Mouse (Mus musculus) intestine, embryonic 16.5 days (tissue): Measurements from ENCODE around the gene Enoph1. TPM values are rescaled to one million over a fixed set of nuclear protein-coding genes. Genes with fewer than 3 reads are reported as not detected.

Experiments used
- ATAC-seq: fragments of 200-750 bp; cut with Nextera tagmentation; 2 replicates; pipeline ENCODE4 v1.8.0; 2017; ENCODE audit warnings: moderate TSS enrichment, moderate library complexity
- H3K27ac ChIP-seq: fragments of 300-500 bp; sonication (generic); 2 replicates; pipeline ENCODE4 v1.5.1; 2014; ENCODE audit warnings: mild to moderate bottlenecking, low read length
- H3K27me3 ChIP-seq: fragments of 300-500 bp; sonication (generic); replicated peaks from 2 replicates; pipeline ENCODE4 v1.6.1; 2014; ENCODE audit warnings: low read length, control low read depth, mixed read lengths; ENCODE audit not compliant: control insufficient read depth, insufficient read depth
- H3K36me3 ChIP-seq: fragments of 300-500 bp; sonication (generic); 2 replicates; pipeline ENCODE4 v1.6.1; 2014; ENCODE audit warnings: low read length, control low read depth; ENCODE audit not compliant: control insufficient read depth, insufficient read depth
- H3K4me1 ChIP-seq: fragments of 300-500 bp; sonication (generic); 2 replicates; pipeline ENCODE4 v1.6.1; 2014; ENCODE audit warnings: low read length, control low read depth, mixed read lengths; ENCODE audit not compliant: control insufficient read depth, insufficient read depth
- H3K4me2 ChIP-seq: fragments of 300-500 bp; sonication (generic); 2 replicates; pipeline ENCODE4 v1.6.1; 2014; ENCODE audit warnings: low read depth, low read length, control low read depth
- H3K4me3 ChIP-seq: fragments of 300-500 bp; sonication (generic); 2 replicates; pipeline ENCODE4 v1.5.1; 2014; ENCODE audit warnings: mild to moderate bottlenecking, low read length
- H3K9ac ChIP-seq: fragments of 300-500 bp; sonication (generic); 2 replicates; pipeline ENCODE4 v1.6.1; 2014; ENCODE audit warnings: low read depth, low read length
- H3K9me3 ChIP-seq: fragments of 300-500 bp; sonication (generic); 2 replicates; pipeline ENCODE4 v1.6.1; 2016; ENCODE audit warnings: low read length, control low read depth; ENCODE audit not compliant: control insufficient read depth
- WGBS: fragments of 180-500 bp; shearing (Covaris S2); extraction: QIAGEN DNeasy Blood & Tissue Kit; methylation state at CpG from one replicate; pipeline ENCODE4 v1.1.7; 2014; 5-methylcytosine and 5-hydroxymethylcytosine counted together
- polyA plus RNA-seq: library from polyadenylated mRNA; unstranded; fragments of >200 nt; fragmentation: Nextera tagmentation; extraction: Ambion mirVana; gene quantifications from 2 replicates; pipeline ENCODE4 v1.2.1, GENCODE M21; 2015

Enoph1 gene
- polyA plus RNA-seq, 1 experiment from 2014 or later = 53.7 TPM

- Histone ChIP-seq H3K9me3 (no peaks in the 10 kb centered on the region), H3K4me3 (no peak overlapping the region), H3K4me2 (no peak overlapping the region), H3K9ac (no peak overlapping the region), H3K36me3 (peaks cover 19% of the 10 kb centered on the region), H3K27me3 (no peaks in the 10 kb centered on the region), H3K27ac (no peak overlapping the region), H3K4me1 (peaks cover 6% of the 10 kb centered on the region; the same call in 1 of the 2 replicates)
- no peak for ATAC-seq
- 67% methylated on average over 6 of the region's 6 CpGs for WGBS
Measured at GRCm38 (mm10) chr5:100059326-100059725, 19.5 kb downstream of the Enoph1 start.

GRCm38 (mm10) chr5:100060876-100061275, 21.1 kb downstream of the Enoph1 start:
- no peaks in the 10 kb centered on the region for H3K4me1 ChIP-seq
- H3K9me3 ChIP-seq = no peaks in the 10 kb centered on the region
- H3K4me3 ChIP-seq = no peak overlapping the region
- H3K9ac ChIP-seq = no peak overlapping the region
- no peaks in the 10 kb centered on the region for H3K27me3 ChIP-seq
- no peak overlapping the region for H3K4me2 ChIP-seq
- H3K27ac ChIP-seq = no peak overlapping the region
- no peak for ATAC-seq
- H3K36me3 ChIP-seq = peaks cover 23% of the 10 kb centered on the region
- 90% methylated on average over 14 of the region's 14 CpGs for WGBS

- ATAC-seq = no peak
- H3K27ac ChIP-seq = no peak overlapping the region
Measured at GRCm38 (mm10) chr5:100067579-100067978, 27.8 kb downstream of the Enoph1 start.

GRCm38 (mm10) chr5:100069526-100069925, 29.7 kb downstream of the Enoph1 start:
- Histone ChIP-seq H3K36me3 (peaks cover 5% of the 10 kb centered on the region; the same call in 1 of the 2 replicates), H3K27ac (no peak overlapping the region), H3K4me1 (no peaks in the 10 kb centered on the region), H3K27me3 (no peaks in the 10 kb centered on the region), H3K9me3 (no peaks in the 10 kb centered on the region), H3K4me2 (no peak overlapping the region), H3K4me3 (no peak overlapping the region), H3K9ac (no peak overlapping the region)
- no peak for ATAC-seq
- 98% methylated on average over 2 of the region's 2 CpGs for WGBS

More at GRCm38 (mm10) chr5:100067579-100067978, 27.8 kb downstream of the Enoph1 start:
- Histone ChIP-seq H3K36me3 (peaks cover 10% of the 10 kb centered on the region), H3K4me3 (no peak overlapping the region), H3K9me3 (no peaks in the 10 kb centered on the region), H3K27me3 (no peaks in the 10 kb centered on the region), H3K4me1 (no peaks in the 10 kb centered on the region), H3K4me2 (no peak overlapping the region), H3K9ac (no peak overlapping the region)
- WGBS = 92% methylated on average over 16 of the region's 16 CpGs

GRCm38 (mm10) chr5:100070255-100070654, 30.5 kb downstream of the Enoph1 start:
- Histone ChIP-seq H3K36me3 (peaks cover 2% of the 10 kb centered on the region; the same call in 1 of the 2 replicates), H3K27ac (no peak overlapping the region), H3K9me3 (no peaks in the 10 kb centered on the region), H3K4me1 (no peaks in the 10 kb centered on the region), H3K9ac (no peak overlapping the region), H3K27me3 (no peaks in the 10 kb centered on the region), H3K4me2 (no peak overlapping the region), H3K4me3 (no peak overlapping the region)
- peak; percentile 72 for ATAC-seq
- WGBS = 23% methylated on average over 3 of the region's 3 CpGs

DNA sequence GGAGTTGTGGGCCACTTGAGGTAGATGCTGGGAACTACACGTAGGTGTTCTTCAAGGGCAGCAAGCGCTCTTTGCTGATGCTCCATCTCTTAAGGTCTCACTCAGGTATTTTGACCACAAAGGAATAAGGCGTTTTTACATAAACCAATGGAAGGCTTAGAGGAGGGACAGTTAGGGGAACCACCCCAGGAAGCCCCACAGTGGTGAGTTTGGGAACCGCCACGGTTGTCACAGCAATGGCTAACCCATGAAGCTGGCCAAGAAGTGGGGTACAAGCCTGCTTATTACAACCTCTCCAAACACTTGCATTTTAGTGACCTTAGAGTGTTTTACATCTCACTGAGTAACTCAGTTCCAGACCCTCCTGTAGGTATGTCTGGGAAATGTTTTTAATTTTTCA, 31.8 kb downstream of the Enoph1 start:
- no peak overlapping the region for H3K9ac ChIP-seq
- no peaks in the 10 kb centered on the region for H3K9me3 ChIP-seq
- H3K27ac ChIP-seq = no peak overlapping the region
- ATAC-seq = no peak
- 92% methylated on average over 5 of the region's 5 CpGs for WGBS
- no peak overlapping the region for H3K4me2 ChIP-seq
- H3K36me3 ChIP-seq = peaks cover 2% of the 10 kb centered on the region; the same call in 1 of the 2 replicates
- no peaks in the 10 kb centered on the region for H3K4me1 ChIP-seq
- no peak overlapping the region for H3K4me3 ChIP-seq
- H3K27me3 ChIP-seq = no peaks in the 10 kb centered on the region

- no peak overlapping the region for H3K9ac ChIP-seq
- no peaks in the 10 kb centered on the region for H3K4me1 ChIP-seq
- 73% methylated on average over 9 of the region's 9 CpGs for WGBS
- H3K27ac ChIP-seq = no peak overlapping the region
- H3K4me3 ChIP-seq = no peak overlapping the region
- H3K36me3 ChIP-seq = peaks cover 2% of the 10 kb centered on the region; the same call in 1 of the 2 replicates
- H3K9me3 ChIP-seq = no peaks in the 10 kb centered on the region
- ATAC-seq = no peak
- H3K4me2 ChIP-seq = no peak overlapping the region
- H3K27me3 ChIP-seq = no peaks in the 10 kb centered on the region
Measured at GRCm38 (mm10) chr5:100072557-100072956, 32.8 kb downstream of the Enoph1 start.

DNA sequence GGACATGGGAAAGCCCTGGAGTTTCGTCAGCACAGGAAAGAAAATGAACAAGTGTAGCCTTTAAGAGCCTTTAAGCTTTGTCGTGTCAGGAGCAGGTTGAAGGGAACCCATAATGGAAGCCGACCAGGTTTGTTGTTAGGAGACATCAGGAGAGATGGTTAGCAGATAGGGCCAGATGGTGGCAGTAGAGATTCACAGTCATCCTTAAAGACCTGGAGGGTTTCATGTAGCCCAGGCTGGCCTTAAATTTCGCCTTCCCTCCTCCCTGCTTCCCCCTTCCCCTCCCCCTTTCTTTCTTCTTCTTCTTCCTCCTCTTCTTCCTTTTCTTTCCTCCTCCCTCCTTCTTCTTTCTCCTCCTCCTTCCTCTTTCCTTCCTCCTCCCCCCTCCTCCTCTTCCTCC, 34.8 kb downstream of the Enoph1 start:
- Histone ChIP-seq H3K27ac (no peak overlapping the region), H3K4me1 (no peaks in the 10 kb centered on the region; the same call in 1 of the 2 replicates), H3K9me3 (no peaks in the 10 kb centered on the region), H3K36me3 (no peaks in the 10 kb centered on the region), H3K4me3 (no peak overlapping the region), H3K27me3 (no peaks in the 10 kb centered on the region), H3K4me2 (no peak overlapping the region), H3K9ac (no peak overlapping the region)
- ATAC-seq = no peak
- WGBS = 57% methylated on average over 4 of the region's 4 CpGs

- Histone ChIP-seq H3K27ac (no peak overlapping the region), H3K27me3 (no peaks in the 10 kb centered on the region), H3K36me3 (no peaks in the 10 kb centered on the region), H3K9ac (peak overlapping the region; percentile 36), H3K4me1 (no peaks in the 10 kb centered on the region; the same call in 1 of the 2 replicates), H3K4me2 (peak overlapping the region; percentile 52), H3K9me3 (no peaks in the 10 kb centered on the region), H3K4me3 (peak overlapping the region; percentile 32)
- 28% methylated on average over 36 of the region's 36 CpGs for WGBS
- peak; percentile 45; the same call in 1 of the 2 replicates for ATAC-seq
Measured at GRCm38 (mm10) chr5:100079040-100079930, 39.5 kb downstream of the Enoph1 start.
